Mouse (Mus musculus) liver, embryonic 12.5 days (tissue): ENCODE data around the gene Serpina16. TPM values are rescaled to one million over a fixed set of nuclear protein-coding genes. Genes with fewer than 3 reads are reported as not detected.
"Not testable (repeated sequence)": the region's sequence is repeated elsewhere in the genome, so short reads cannot be mapped to it uniquely, and the experiment has no call there.

Experiments used
- ATAC-seq: fragments of 200-750 bp; cut with Nextera tagmentation; 2 replicates; pipeline ENCODE4 v1.8.0; 2017; ENCODE audit warnings: moderate number of reproducible peaks, mild to moderate bottlenecking, moderate library complexity
- H3K27ac ChIP-seq: fragments of 300-500 bp; sonication (generic); 2 replicates; pipeline ENCODE4 v1.5.1; 2016; ENCODE audit warnings: mild to moderate bottlenecking
- H3K27me3 ChIP-seq: fragments of 300-500 bp; sonication (generic); replicated peaks from 2 replicates; pipeline ENCODE4 v1.6.1; 2016; ENCODE audit warnings: mild to moderate bottlenecking, moderate library complexity
- H3K36me3 ChIP-seq: fragments of 300-500 bp; sonication (generic); 2 replicates; pipeline ENCODE4 v1.6.1; 2016; ENCODE audit warnings: mild to moderate bottlenecking, moderate library complexity
- H3K4me1 ChIP-seq: fragments of 300-500 bp; sonication (generic); 2 replicates; pipeline ENCODE4 v1.6.1; 2016
- H3K4me2 ChIP-seq: fragments of 300-500 bp; sonication (generic); 2 replicates; pipeline ENCODE4 v1.6.1; 2016; ENCODE audit warnings: mild to moderate bottlenecking, moderate library complexity
- H3K4me3 ChIP-seq: fragments of 300-500 bp; sonication (generic); 2 replicates; pipeline ENCODE4 v1.5.1; 2016; ENCODE audit warnings: mild to moderate bottlenecking, moderate library complexity
- H3K9ac ChIP-seq: fragments of 300-500 bp; sonication (generic); 2 replicates; pipeline ENCODE4 v1.6.1; 2016; ENCODE audit warnings: mild to moderate bottlenecking, moderate library complexity
- H3K9me3 ChIP-seq: fragments of 300-500 bp; sonication (generic); replicated peaks from 2 replicates; pipeline ENCODE4 v1.6.1; 2016; ENCODE audit warnings: mild to moderate bottlenecking, moderate library complexity
- WGBS: fragments of 180-500 bp; shearing (Covaris S2); methylation state at CpG from one replicate; pipeline ENCODE4 v1.1.7; 2016; ENCODE audit not compliant: insufficient replicate concordance; 5-methylcytosine and 5-hydroxymethylcytosine counted together
- polyA plus RNA-seq: library from polyadenylated mRNA; unstranded; fragments of >200 nt; fragmentation: Nextera tagmentation; extraction: Ambion mirVana; gene quantifications from 2 replicates; pipeline ENCODE4 v1.2.1, GENCODE M21; 2016

Serpina16 gene
- polyA plus RNA-seq, 1 experiment from 2014 or later, result not detected

DNA sequence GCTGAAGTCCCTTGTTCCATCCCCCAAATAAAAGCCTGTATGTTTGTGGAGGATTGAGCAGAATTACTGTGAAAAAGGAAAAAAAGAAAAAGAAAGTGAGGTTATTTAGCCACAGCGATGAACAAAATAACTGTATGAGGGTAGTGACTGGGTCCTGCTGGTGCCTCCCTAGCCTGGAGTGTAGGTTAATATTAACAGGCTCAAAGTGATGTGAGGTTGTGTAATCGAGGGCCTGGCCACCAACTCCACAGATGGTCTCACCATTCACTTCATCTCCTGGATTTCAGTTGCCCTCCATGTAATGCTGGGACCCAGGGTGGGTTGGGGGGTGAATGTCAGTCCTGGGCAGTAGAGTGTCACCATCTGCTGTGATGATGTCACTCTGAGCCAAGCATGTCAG is 5.8 kb upstream of the Serpina16 start:
- 43% methylated on average over 2 of the region's 2 CpGs for WGBS
- Histone ChIP-seq H3K9me3 (no peaks in the 10 kb centered on the region), H3K36me3 (no peaks in the 10 kb centered on the region), H3K4me3 (no peak overlapping the region), H3K27ac (peak overlapping the region; percentile 47), H3K27me3 (no peaks in the 10 kb centered on the region), H3K4me1 (no peaks in the 10 kb centered on the region), H3K4me2 (no peak overlapping the region), H3K9ac (no peak overlapping the region)
- ATAC-seq, result peak; percentile 28

GRCm38 (mm10) chr12:103681169-103681568 is 5.2 kb upstream of the Serpina16 start:
- H3K9ac ChIP-seq, result no peak overlapping the region
- WGBS, result 56% methylated on average over 2 of the region's 2 CpGs
- no peak for ATAC-seq
- no peak overlapping the region for H3K4me3 ChIP-seq
- H3K4me2 ChIP-seq, result no peak overlapping the region
- no peaks in the 10 kb centered on the region for H3K36me3 ChIP-seq
- H3K9me3 ChIP-seq, result no peaks in the 10 kb centered on the region
- no peaks in the 10 kb centered on the region for H3K27me3 ChIP-seq
- H3K27ac ChIP-seq, result peak overlapping the region; percentile 47
- H3K4me1 ChIP-seq, result no peaks in the 10 kb centered on the region

DNA sequence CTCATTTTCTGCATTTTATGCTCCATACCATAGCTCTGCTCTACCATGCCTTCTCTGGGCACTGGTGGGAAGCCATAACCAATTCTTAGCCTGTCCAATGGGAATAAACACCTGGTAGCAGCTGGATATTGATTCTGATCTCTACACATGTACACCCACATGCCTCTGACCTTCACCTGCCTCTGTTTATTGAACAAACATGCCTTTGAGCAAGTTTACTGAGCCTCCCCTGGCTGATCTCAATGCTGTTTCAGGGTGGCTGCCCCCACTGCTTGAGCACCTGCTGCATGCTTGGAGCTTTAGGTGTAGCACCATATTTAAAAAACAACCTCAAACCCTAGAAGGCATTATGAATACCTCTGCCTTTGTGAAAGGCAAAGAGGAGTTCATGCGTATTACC is 3.9 kb upstream of the Serpina16 start:
- WGBS, result 81% methylated on average over 1 of the region's 1 CpGs
- H3K27me3 ChIP-seq, H3K4me3 ChIP-seq, H3K9me3 ChIP-seq, H3K9ac ChIP-seq, H3K4me1 ChIP-seq, H3K27ac ChIP-seq, ATAC-seq, H3K36me3 ChIP-seq, H3K4me2 ChIP-seq: not testable (repeated sequence)

DNA sequence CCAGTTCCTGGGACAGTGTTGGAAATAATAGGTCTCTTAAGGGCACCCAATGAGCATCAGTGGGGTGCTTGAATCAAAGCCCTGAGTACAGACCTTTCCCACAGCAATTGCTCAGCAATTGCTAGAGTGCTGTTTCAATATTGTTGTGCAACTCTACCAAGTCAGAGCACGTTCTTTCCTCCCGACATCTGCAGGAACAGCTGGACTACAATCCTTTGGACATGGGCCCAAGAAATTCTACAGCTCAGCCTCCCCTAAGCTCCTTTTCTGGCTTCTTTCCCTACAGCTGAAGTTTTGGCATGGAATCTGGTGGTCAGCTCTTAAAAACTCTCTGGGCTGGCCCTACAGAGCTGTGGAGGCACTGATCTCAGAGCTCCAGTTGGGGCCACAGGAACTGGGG is 2.8 kb downstream of the Serpina16 start:
- no peak overlapping the region for H3K4me3 ChIP-seq
- H3K27me3 ChIP-seq, result no peaks in the 10 kb centered on the region
- no peak overlapping the region for H3K9ac ChIP-seq
- no peaks in the 10 kb centered on the region for H3K4me1 ChIP-seq
- peaks cover 9% of the 10 kb centered on the region; the same call in 1 of the 2 replicates for H3K9me3 ChIP-seq
- no peak overlapping the region for H3K4me2 ChIP-seq
- 66% methylated on average over 2 of the region's 2 CpGs for WGBS
- ATAC-seq, result no peak
- H3K36me3 ChIP-seq, result no peaks in the 10 kb centered on the region
- no peak overlapping the region for H3K27ac ChIP-seq

DNA sequence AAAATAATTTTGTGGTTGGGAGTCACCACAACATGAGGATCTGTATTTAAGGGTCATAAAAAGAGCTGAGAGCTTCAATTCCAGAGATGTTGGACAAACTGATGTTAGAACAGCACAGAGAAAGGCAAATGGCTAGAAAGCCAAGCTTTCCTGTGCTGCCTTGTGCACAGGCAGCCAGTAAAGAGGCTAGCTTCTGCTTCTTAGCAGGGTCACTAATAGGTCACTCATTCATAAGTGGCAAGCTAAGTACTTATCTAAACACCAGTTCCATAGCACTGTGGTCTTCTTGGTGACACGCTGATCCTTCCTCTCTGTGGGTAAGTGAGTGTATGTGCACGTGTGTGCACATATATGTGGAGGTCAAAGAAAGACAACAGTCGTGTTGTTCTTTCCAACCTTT is 4.5 kb downstream of the Serpina16 start:
- Histone ChIP-seq H3K9me3 (peaks cover 9% of the 10 kb centered on the region; the same call in 1 of the 2 replicates), H3K4me2 (no peak overlapping the region), H3K36me3 (no peaks in the 10 kb centered on the region), H3K27ac (no peak overlapping the region), H3K9ac (no peak overlapping the region), H3K27me3 (no peaks in the 10 kb centered on the region), H3K4me3 (no peak overlapping the region), H3K4me1 (no peaks in the 10 kb centered on the region)
- 50% methylated on average over 3 of the region's 3 CpGs for WGBS
- no peak for ATAC-seq

GRCm38 (mm10) chr12:103670964-103671363 is 5.0 kb downstream of the Serpina16 start:
- no peak for ATAC-seq
- no peaks in the 10 kb centered on the region for H3K36me3 ChIP-seq
- no peak overlapping the region for H3K4me3 ChIP-seq
- H3K9me3 ChIP-seq, result peaks cover 9% of the 10 kb centered on the region; the same call in 1 of the 2 replicates
- no peaks in the 10 kb centered on the region for H3K27me3 ChIP-seq
- H3K4me2 ChIP-seq, result no peak overlapping the region
- H3K9ac ChIP-seq, result no peak overlapping the region
- no peaks in the 10 kb centered on the region for H3K4me1 ChIP-seq
- 40% methylated on average over 2 of the region's 2 CpGs for WGBS
- H3K27ac ChIP-seq, result no peak overlapping the region

GRCm38 (mm10) chr12:103670344-103670743 is 5.6 kb downstream of the Serpina16 start:
- no peak overlapping the region for H3K4me2 ChIP-seq
- no peaks in the 10 kb centered on the region for H3K27me3 ChIP-seq
- no peaks in the 10 kb centered on the region for H3K4me1 ChIP-seq
- 66% methylated on average over 5 of the region's 5 CpGs for WGBS
- H3K36me3 ChIP-seq, result no peaks in the 10 kb centered on the region
- H3K9ac ChIP-seq, result no peak overlapping the region
- H3K9me3 ChIP-seq, result peaks cover 9% of the 10 kb centered on the region; the same call in 1 of the 2 replicates
- no peak for ATAC-seq
- H3K27ac ChIP-seq, result no peak overlapping the region
- no peak overlapping the region for H3K4me3 ChIP-seq

- Histone ChIP-seq H3K27me3 (no peaks in the 10 kb centered on the region), H3K4me3 (no peak overlapping the region)
- no peak for ATAC-seq
Measured at GRCm38 (mm10) chr12:103665286-103665685, 10.7 kb downstream of the Serpina16 start.

DNA sequence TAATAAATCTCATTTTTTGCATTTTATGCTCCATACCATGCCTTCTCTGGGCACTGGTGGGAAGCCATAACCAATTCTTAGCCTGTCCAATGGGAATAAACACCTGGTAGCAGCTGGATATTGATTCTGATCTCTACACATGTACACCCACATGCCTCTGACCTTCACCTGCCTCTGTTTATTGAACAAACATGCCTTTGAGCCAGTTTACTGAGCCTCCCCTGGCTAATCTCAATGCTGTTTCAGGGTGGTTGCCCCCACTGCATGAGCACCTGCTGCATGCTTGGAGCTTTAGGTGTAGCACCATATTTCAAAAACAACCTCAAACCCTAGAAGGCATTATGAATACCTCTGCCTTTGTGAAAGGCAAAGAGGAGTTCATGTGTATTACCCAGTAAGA is 13.9 kb downstream of the Serpina16 start:
- not testable (repeated sequence) for H3K4me1 ChIP-seq, H3K4me3 ChIP-seq, H3K9ac ChIP-seq, H3K27ac ChIP-seq, H3K36me3 ChIP-seq, H3K27me3 ChIP-seq, H3K9me3 ChIP-seq, H3K4me2 ChIP-seq
- ATAC-seq, result peak; percentile 30; the same call in 1 of the 2 replicates

More at GRCm38 (mm10) chr12:103665286-103665685, 10.7 kb downstream of the Serpina16 start:
- 76% methylated on average over 3 of the region's 3 CpGs for WGBS
- Histone ChIP-seq H3K4me1 (no peaks in the 10 kb centered on the region), H3K27ac (no peak overlapping the region), H3K9ac (no peak overlapping the region), H3K36me3 (no peaks in the 10 kb centered on the region), H3K4me2 (no peak overlapping the region), H3K9me3 (no peaks in the 10 kb centered on the region; the same call in 1 of the 2 replicates)

DNA sequence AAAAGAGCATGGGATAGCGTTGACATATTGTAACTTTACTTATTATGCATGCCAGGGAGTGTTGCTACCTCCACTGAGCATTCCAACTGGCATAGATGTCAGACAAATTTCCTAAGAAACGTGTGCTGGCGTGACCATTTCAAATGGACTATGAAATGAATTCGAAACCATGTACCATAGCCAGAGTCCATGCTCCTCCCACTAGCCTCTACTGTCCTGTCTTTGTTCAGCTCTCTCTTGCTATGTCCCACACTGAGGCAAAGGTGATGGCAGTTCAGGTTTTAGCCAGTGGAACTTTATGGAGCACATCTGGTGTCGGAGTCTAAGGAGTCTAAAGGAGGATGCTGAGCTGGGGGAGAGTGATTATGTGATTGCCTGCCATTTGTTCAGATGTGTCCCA is 15.9 kb downstream of the Serpina16 start:
- Histone ChIP-seq H3K4me3 (no peak overlapping the region), H3K9me3 (no peaks in the 10 kb centered on the region), H3K27ac (no peak overlapping the region), H3K4me1 (no peaks in the 10 kb centered on the region), H3K27me3 (no peaks in the 10 kb centered on the region), H3K36me3 (no peaks in the 10 kb centered on the region), H3K4me2 (no peak overlapping the region), H3K9ac (no peak overlapping the region)
- ATAC-seq, result no peak
- WGBS, result 67% methylated on average over 5 of the region's 5 CpGs

DNA sequence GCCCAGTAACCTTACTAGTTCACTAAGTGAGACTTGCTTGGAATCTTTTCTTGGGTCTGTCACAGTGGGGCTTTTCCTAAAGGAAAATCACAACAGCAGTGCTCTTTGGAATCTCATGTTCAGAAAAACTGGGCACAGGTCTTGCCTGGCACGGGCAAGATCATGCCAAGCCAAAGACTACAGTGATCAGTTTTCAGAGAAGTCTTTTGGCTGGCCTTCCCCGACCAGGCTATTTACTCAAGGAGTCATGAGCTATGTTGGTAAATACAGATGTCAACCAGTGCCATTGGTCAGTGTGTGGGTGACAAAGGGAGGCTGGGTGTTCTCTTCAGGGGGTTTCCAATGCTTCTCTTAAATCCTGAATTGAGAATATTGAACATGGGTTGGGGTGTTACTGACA is 16.8 kb downstream of the Serpina16 start:
- H3K4me3 ChIP-seq, result no peak overlapping the region
- ATAC-seq, result no peak
- H3K27me3 ChIP-seq, result no peaks in the 10 kb centered on the region
- no peaks in the 10 kb centered on the region for H3K9me3 ChIP-seq
- H3K4me2 ChIP-seq, result no peak overlapping the region
- H3K4me1 ChIP-seq, result no peaks in the 10 kb centered on the region
- no peak overlapping the region for H3K27ac ChIP-seq
- no peak overlapping the region for H3K9ac ChIP-seq
- no peaks in the 10 kb centered on the region for H3K36me3 ChIP-seq
- 55% methylated on average over 2 of the region's 2 CpGs for WGBS

DNA sequence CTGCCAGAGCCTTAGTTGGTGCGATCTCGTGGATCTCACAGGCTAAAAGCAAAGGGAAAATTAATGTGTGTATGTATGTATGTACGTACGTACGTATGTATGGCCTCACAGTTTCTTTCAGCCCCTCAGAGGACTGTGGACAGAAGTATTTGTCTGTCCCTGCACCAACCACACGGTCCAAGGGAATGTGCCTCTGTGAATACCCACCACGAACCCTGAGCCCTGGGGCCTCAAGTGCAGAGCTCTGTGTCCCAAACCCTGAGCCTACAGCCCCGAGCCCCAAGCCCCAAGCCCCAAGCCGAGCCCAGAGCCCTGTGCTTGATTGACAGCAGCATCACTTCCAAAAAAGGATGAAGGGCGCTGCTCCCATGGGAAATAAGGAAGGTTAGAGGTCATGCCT is 17.9 kb downstream of the Serpina16 start:
- Histone ChIP-seq H3K27ac (no peak overlapping the region), H3K4me1 (no peaks in the 10 kb centered on the region), H3K9ac (no peak overlapping the region), H3K9me3 (no peaks in the 10 kb centered on the region), H3K36me3 (no peaks in the 10 kb centered on the region), H3K4me2 (no peak overlapping the region), H3K4me3 (no peak overlapping the region), H3K27me3 (no peaks in the 10 kb centered on the region)
- 53% methylated on average over 10 of the region's 10 CpGs for WGBS
- ATAC-seq, result no peak

DNA sequence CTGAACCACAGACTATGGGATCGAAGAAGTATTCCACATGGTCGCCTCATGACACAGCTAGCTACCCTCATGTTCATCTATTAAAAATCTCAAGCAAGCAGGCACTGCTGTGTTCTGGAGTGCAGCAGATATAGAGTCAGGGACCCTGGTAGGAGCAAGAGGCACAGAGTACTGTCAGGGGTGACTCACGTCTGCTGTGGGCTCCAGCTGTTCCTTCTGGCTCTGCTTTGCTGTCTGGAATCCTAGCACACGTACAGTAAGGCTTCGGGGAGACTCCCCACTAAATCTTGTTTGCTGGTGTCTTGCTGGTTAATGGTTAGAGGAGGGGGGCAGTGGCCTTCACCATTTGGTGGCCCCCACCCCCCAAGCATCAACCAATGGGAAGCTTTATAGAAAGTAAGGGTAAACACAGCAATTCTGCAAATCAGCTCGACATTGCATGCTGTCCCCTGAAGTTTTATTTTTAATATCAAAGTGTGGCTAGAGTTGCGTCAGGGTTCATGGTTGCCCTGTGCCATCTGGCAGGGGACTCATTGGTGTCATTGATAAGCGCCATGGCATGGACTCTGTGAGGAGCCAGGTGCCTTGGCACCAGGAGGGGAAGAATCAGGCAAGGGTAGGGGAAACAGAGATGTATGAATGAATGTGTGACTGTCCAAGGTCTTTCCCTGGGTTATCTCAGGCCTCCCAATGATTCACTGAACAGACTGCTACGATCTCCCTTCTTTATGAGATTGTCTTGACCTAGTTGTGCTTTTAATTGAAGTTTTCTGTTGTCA is 18.9 kb downstream of the Serpina16 start, which contains the start of gene Serpina6:
Serpina6 (minus strand) TSS at position 365 of the 779 bp plus-strand sequence.
- peak within 1 kb of the TSS; percentile 44 for H3K4me3 ChIP-seq
- no peaks in the 10 kb centered on the region for H3K9me3 ChIP-seq
- H3K9ac ChIP-seq, result peak within 1 kb of the TSS; percentile 13; the same call in 1 of the 2 replicates
- H3K27ac ChIP-seq, result peak within 1 kb of the TSS; percentile 65
- H3K36me3 ChIP-seq, result no peaks in the 10 kb centered on the region
- H3K4me1 ChIP-seq, result no peaks in the 10 kb centered on the region
- no peaks in the 10 kb centered on the region for H3K27me3 ChIP-seq
- ATAC-seq, result peak; percentile 44
- WGBS, result 54% methylated on average over 9 of the region's 9 CpGs
- peak within 1 kb of the TSS; percentile 47 for H3K4me2 ChIP-seq
